Mouse (Mus musculus) megakaryocyte, embryonic 14.5 days (primary cell): ENCODE data around the gene Smoc1. TPM values are rescaled to one million over a fixed set of nuclear protein-coding genes. Genes with fewer than 3 reads are reported as not detected.

Experiments
- H3K27me3 ChIP-seq: replicated peaks from 2 replicates; pipeline ENCODE3; 2012; ENCODE audit warnings: inconsistent platforms
- H3K36me3 ChIP-seq: replicated peaks from 2 replicates; pipeline ENCODE3; 2012; ENCODE audit warnings: low read length, inconsistent platforms, mixed read lengths
- H3K4me1 ChIP-seq: 2 replicates; pipeline ENCODE4 v1.6.1; 2012; ENCODE audit warnings: inconsistent platforms
- H3K4me3 ChIP-seq: replicated peaks from 2 replicates; pipeline ENCODE3; 2012; ENCODE audit warnings: moderate library complexity, mild to moderate bottlenecking, inconsistent platforms
- H3K9me3 ChIP-seq: 2 replicates; pipeline ENCODE4 v1.6.1; 2012; ENCODE audit warnings: inconsistent platforms
- FLI1 ChIP-seq: IDR thresholded peaks from 2 replicates; pipeline ENCODE4 v1.6.1; 2012; ENCODE audit warnings: low read length, inconsistent platforms, mixed read lengths
- GATA1 ChIP-seq: IDR thresholded peaks from 3 replicates; pipeline ENCODE4 v1.6.1; 2012; ENCODE audit warnings: mixed read lengths, low read length, inconsistent platforms, borderline replicate concordance
- polyA plus RNA-seq: library from polyadenylated mRNA; stranded (reverse); fragments of >175 nt; gene quantifications from 2 replicates; pipeline ENCODE4 v1.2.3, GENCODE M21; 2012; ENCODE audit warnings: low replicate concordance; ENCODE audit not compliant: insufficient read depth

The Smoc1 gene
- polyA plus RNA-seq, 1 experiment, result 0.09 TPM

GRCm38 (mm10) chr12:81226590-81226989 lies 200.0 kb downstream of the Smoc1 start:
- H3K36me3 ChIP-seq, result no peaks in the 10 kb centered on the region
- peaks cover 2% of the 10 kb centered on the region for H3K27me3 ChIP-seq
- H3K4me3 ChIP-seq, result no peak overlapping the region
- TF ChIP-seq GATA1 (no peak), FLI1 (no peak)
- no peaks in the 10 kb centered on the region for H3K4me1 ChIP-seq
- no peaks in the 10 kb centered on the region for H3K9me3 ChIP-seq

- Histone ChIP-seq H3K4me3 (no peak overlapping the region), H3K27me3 (peaks cover 2% of the 10 kb centered on the region), H3K4me1 (no peaks in the 10 kb centered on the region), H3K36me3 (no peaks in the 10 kb centered on the region), H3K9me3 (no peaks in the 10 kb centered on the region)
- no peak for TF ChIP-seq FLI1
- no peak for TF ChIP-seq GATA1
Observed at GRCm38 (mm10) chr12:81227767-81228460, 201.3 kb downstream of the Smoc1 start.

GRCm38 (mm10) chr12:81233746-81234380 lies 207.3 kb downstream of the Smoc1 start:
- Histone ChIP-seq H3K4me3 (no peak overlapping the region), H3K36me3 (no peaks in the 10 kb centered on the region), H3K27me3 (no peaks in the 10 kb centered on the region), H3K4me1 (no peaks in the 10 kb centered on the region), H3K9me3 (peaks cover 10% of the 10 kb centered on the region)
- TF ChIP-seq GATA1, result no peak
- TF ChIP-seq FLI1, result no peak

GRCm38 (mm10) chr12:81235456-81236330 lies 209.1 kb downstream of the Smoc1 start:
- peaks cover 10% of the 10 kb centered on the region for H3K9me3 ChIP-seq
- no peak for TF ChIP-seq FLI1
- no peaks in the 10 kb centered on the region for H3K36me3 ChIP-seq
- no peaks in the 10 kb centered on the region for H3K27me3 ChIP-seq
- H3K4me1 ChIP-seq, result no peaks in the 10 kb centered on the region
- H3K4me3 ChIP-seq, result no peak overlapping the region

Other genes with a start within 250 kb of the Smoc1 start
- gene Susd6, start 236.3 kb upstream of the Smoc1 start, polyA plus RNA-seq, result 5.9 and 6.0 TPM in 2 replicates
- gene Srsf5, start 81.3 kb upstream of the Smoc1 start, polyA plus RNA-seq, result 7.2 and 105 TPM in 2 replicates
- not detected in 2 replicates for gene Slc10a1, start 58.1 kb upstream of the Smoc1 start, polyA plus RNA-seq